Comparison of ENCODE assay signal across 8 mouse cellular contexts in genomic region chr11:22859301-22859632, GRCm38 (mm10). TPM values are rescaled to one million over a fixed set of nuclear protein-coding genes. Genes with fewer than 3 reads are reported as not detected.
DNase-seq lines count a peak whose midpoint lies in the region; ATAC-seq and TF ChIP-seq lines count a peak whose summit lies in the region.

No protein-coding gene starts in this region.

- peak; percentile 81 for ATAC-seq in intestine, embryonic 16.5 days
- ATAC-seq in neural tube, embryonic 13.5 days (ENCODE audit: low read depth): no peak; the same call in 1 of the 2 replicates

- intact Hi-C loops in gastrocnemius, adult 2 months (cut with DNase I): no loop called here

- no peaks in the 10 kb centered on the region for H3K9me3 ChIP-seq in intestine, embryonic 16.5 days (ENCODE audit: control insufficient read depth, low read length)
- no peaks in the 10 kb centered on the region for H3K9me3 ChIP-seq in neural tube, embryonic 13.5 days

- H3K9ac ChIP-seq in intestine, embryonic 16.5 days (ENCODE audit: low read depth, low read length): peak overlapping the region; percentile 87
- H3K9ac ChIP-seq in neural tube, embryonic 13.5 days: peak overlapping the region; percentile 77

- TF ChIP-seq POLR2A in thymus, adult 2 months (IDR thresholded peaks at IDR 0.05; ENCODE audit: control insufficient read depth, extremely low read depth, insufficient read depth, low read length, poor library complexity): no peak

- WGBS in thymus, adult 2 months: under 1% methylated on average over 40 of the region's 41 CpGs
- WGBS in intestine, embryonic 16.5 days: 0% methylated on average over 26 of the region's 41 CpGs
- under 1% methylated on average over 22 of the region's 41 CpGs for WGBS in neural tube, embryonic 13.5 days

- H3K4me3 ChIP-seq in gastrocnemius, adult 2 months: peak overlapping the region; percentile 97
- peak overlapping the region; percentile 100 for H3K4me3 ChIP-seq in thymus, adult 2 months (ENCODE audit: control insufficient read depth, insufficient read depth, low read length)
- peak overlapping the region; percentile 82 for H3K4me3 ChIP-seq in intestine, embryonic 16.5 days (ENCODE audit: low read length)
- peak overlapping the region; percentile 71 for H3K4me3 ChIP-seq in neural tube, embryonic 13.5 days

- H3K4me2 ChIP-seq in intestine, embryonic 16.5 days (ENCODE audit: low read depth, low read length): peak overlapping the region; percentile 74
- H3K4me2 ChIP-seq in neural tube, embryonic 13.5 days: peak overlapping the region; percentile 98

- H3K4me1 ChIP-seq in thymus, adult 2 months (replicated peaks; ENCODE audit: control insufficient read depth, insufficient read depth, low read length): peaks cover 15% of the 10 kb centered on the region
- peaks cover 4% of the 10 kb centered on the region; the same call in 1 of the 2 replicates for H3K4me1 ChIP-seq in intestine, embryonic 16.5 days (ENCODE audit: control insufficient read depth, insufficient read depth, low read length)
- peaks cover 31% of the 10 kb centered on the region for H3K4me1 ChIP-seq in neural tube, embryonic 13.5 days (replicated peaks)

- peak overlapping the region; percentile 89 for H3K27ac ChIP-seq in gastrocnemius, adult 2 months
- peak overlapping the region; percentile 75 for H3K27ac ChIP-seq in thymus, adult 2 months (ENCODE audit: control insufficient read depth, insufficient read depth, low read length)
- H3K27ac ChIP-seq in intestine, embryonic 16.5 days (ENCODE audit: low read length): peak overlapping the region; percentile 88
- H3K27ac ChIP-seq in neural tube, embryonic 13.5 days (replicated peaks): no peak overlapping the region

- no peaks in the 10 kb centered on the region for H3K36me3 ChIP-seq in thymus, adult 2 months (ENCODE audit: control insufficient read depth, insufficient read depth, low read length)
- no peaks in the 10 kb centered on the region for H3K36me3 ChIP-seq in intestine, embryonic 16.5 days (ENCODE audit: control insufficient read depth, insufficient read depth, low read length)
- H3K36me3 ChIP-seq in neural tube, embryonic 13.5 days: no peaks in the 10 kb centered on the region

- H3K27me3 ChIP-seq in thymus, adult 2 months (ENCODE audit: control insufficient read depth, insufficient read depth, low read length): no peaks in the 10 kb centered on the region
- H3K27me3 ChIP-seq in intestine, embryonic 16.5 days (replicated peaks; ENCODE audit: control insufficient read depth, insufficient read depth, low read length): no peaks in the 10 kb centered on the region
- H3K27me3 ChIP-seq in neural tube, embryonic 13.5 days: peaks cover 78% of the 10 kb centered on the region

- DNase-seq in gastrocnemius, adult 2 months: no peak
- DNase-seq in gastrocnemius, postnatal 10 days: no peak
- no peak for DNase-seq in thymus, adult 2 months
- DNase-seq in thymus, postnatal 0 days (ENCODE audit: low spot score): no peak
- no peak for DNase-seq in cerebellum, adult 8-10 months
- no peak for DNase-seq in MN1 (ENCODE audit: low spot score)

- TF ChIP-seq CTCF in gastrocnemius, adult 2 months (IDR thresholded peaks at IDR 0.05): no peak
- TF ChIP-seq CTCF in thymus, adult 2 months (IDR thresholded peaks at IDR 0.05; ENCODE audit: borderline replicate concordance, control insufficient read depth, extremely low read depth, insufficient read depth, low read length, poor library complexity): no peak

RNA-seq across cellular contexts. Expression of gene B3gnt2, which starts 1.5 kb away (rescaled TPM):
- 1 to 10 TPM; 1.6 to 2.1 TPM for total RNA-seq in gastrocnemius, adult 2 months (2021)
- total RNA-seq in gastrocnemius, postnatal 10 days (2021): 1 to 10 TPM; 4.0 to 4.4 TPM
- 35.4 and 41.4 TPM in 2 replicates for polyA plus RNA-seq in thymus, adult 2 months (2012; rRNA removed)
- polyA plus RNA-seq in thymus, postnatal 0 days (2015; fragmentation: Nextera tagmentation; extraction: Ambion mirVana): 25.5 and 26.1 TPM in 2 replicates
- 11.8 and 11.9 TPM in 2 replicates for polyA plus RNA-seq in intestine, embryonic 16.5 days (2015; fragmentation: Nextera tagmentation; extraction: Ambion mirVana)
- polyA plus RNA-seq in neural tube, embryonic 13.5 days (2015; fragmentation: Nextera tagmentation; extraction: Ambion mirVana): 1.8 and 2.0 TPM in 2 replicates
